Mouse (Mus musculus) kidney, postnatal 0 days (tissue): ENCODE results near the gene Bdh1. TPM values are rescaled to one million over a fixed set of nuclear protein-coding genes. Genes with fewer than 3 reads are reported as not detected.

Experiments used
- ATAC-seq: fragments of 200-750 bp; cut with Nextera tagmentation; replicated peaks from 2 replicates; pipeline ENCODE4 v1.8.0; 2017; ENCODE audit warnings: low read depth, moderate number of reproducible peaks, moderate TSS enrichment, moderate library complexity; ENCODE audit not compliant: low FRiP score
- DNase-seq: peaks from one replicate; pipeline ENCODE4 v3.0.0-alpha.2; 2016; ENCODE audit warnings: low spot score
- H3K27ac ChIP-seq: fragments of 300-500 bp; sonication (generic); 2 replicates; pipeline ENCODE4 v1.5.1; 2014; ENCODE audit warnings: mild to moderate bottlenecking
- H3K27me3 ChIP-seq: fragments of 300-500 bp; sonication (generic); 2 replicates; pipeline ENCODE4 v1.6.1; 2014; ENCODE audit warnings: low read length, mixed read lengths; ENCODE audit not compliant: insufficient read depth
- H3K36me3 ChIP-seq: fragments of 300-500 bp; sonication (generic); 2 replicates; pipeline ENCODE4 v1.6.1; 2014; ENCODE audit warnings: low read length, mixed read lengths; ENCODE audit not compliant: insufficient read depth
- H3K4me1 ChIP-seq: fragments of 300-500 bp; sonication (generic); replicated peaks from 2 replicates; pipeline ENCODE4 v1.6.1; 2014; ENCODE audit warnings: antibody characterized with exemption, low read length, mixed read lengths; ENCODE audit not compliant: insufficient read depth
- H3K4me2 ChIP-seq: fragments of 300-500 bp; sonication (generic); 2 replicates; pipeline ENCODE4 v1.6.1; 2014; ENCODE audit warnings: mild to moderate bottlenecking, low read length, moderate library complexity, mixed read lengths
- H3K4me3 ChIP-seq: fragments of 300-500 bp; sonication (generic); replicated peaks from 2 replicates; pipeline ENCODE4 v1.5.1; 2014; ENCODE audit warnings: low read depth, low read length
- H3K9ac ChIP-seq: fragments of 300-500 bp; sonication (generic); 2 replicates; pipeline ENCODE4 v1.6.1; 2014; ENCODE audit warnings: low read depth, low read length
- H3K9me3 ChIP-seq: fragments of 300-500 bp; sonication (generic); replicated peaks from 2 replicates; pipeline ENCODE4 v1.6.1; 2016; ENCODE audit warnings: low read length, inconsistent platforms, mixed read lengths
- CTCF ChIP-seq: IDR thresholded peaks from 2 replicates; pipeline ENCODE4 v1.5.1; 2016; ENCODE audit warnings: antibody characterized with exemption, low read depth, mild to moderate bottlenecking, moderate library complexity
- WGBS: fragments of 180-500 bp; shearing (Covaris S2); extraction: QIAGEN DNeasy Blood & Tissue Kit; methylation state at CpG from one replicate; pipeline ENCODE4 v1.1.7; 2014; 5-methylcytosine and 5-hydroxymethylcytosine counted together
- polyA plus RNA-seq: library from polyadenylated mRNA; unstranded; fragments of >200 nt; fragmentation: Nextera tagmentation; extraction: Ambion mirVana; gene quantifications from 2 replicates; pipeline ENCODE4 v1.2.1, GENCODE M21; 2015

The Bdh1 gene
- polyA plus RNA-seq, 1 experiment from 2014 or later = 88.8 TPM

DNA sequence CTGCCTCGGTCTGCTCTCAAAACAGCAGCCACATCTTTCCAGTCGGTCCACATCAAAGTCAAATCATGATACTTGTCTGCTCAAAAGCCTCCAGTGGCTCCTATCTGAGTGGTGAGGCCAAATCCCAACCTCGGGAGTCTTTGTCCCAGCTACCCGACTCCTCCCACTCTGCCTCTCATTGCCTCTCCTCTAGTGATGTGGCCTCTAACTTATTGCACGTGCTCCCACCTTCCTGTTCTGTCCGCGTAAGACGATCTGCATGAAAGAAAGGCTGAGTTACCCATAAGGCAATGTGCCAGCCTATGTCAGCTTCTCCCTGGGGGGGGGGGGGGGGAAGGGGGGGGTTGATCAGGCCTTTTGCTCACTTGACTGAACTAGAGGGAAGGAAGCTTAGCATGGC, 20.0 kb upstream of the Bdh1 start:
- no peaks in the 10 kb centered on the region for H3K4me1 ChIP-seq
- no peak for TF ChIP-seq CTCF
- H3K36me3 ChIP-seq = no peaks in the 10 kb centered on the region
- no peaks in the 10 kb centered on the region for H3K27me3 ChIP-seq
- no peaks in the 10 kb centered on the region for H3K9me3 ChIP-seq
- no peak for DNase-seq
- no peak overlapping the region for H3K9ac ChIP-seq
- no peak overlapping the region for H3K4me3 ChIP-seq
- H3K27ac ChIP-seq = no peak overlapping the region
- no peak overlapping the region for H3K4me2 ChIP-seq
- ATAC-seq = no peak
- WGBS = 27% methylated on average over 8 of the region's 8 CpGs

- 82% methylated on average over 4 of the region's 4 CpGs for WGBS
- no peak overlapping the region for H3K4me3 ChIP-seq
- no peaks in the 10 kb centered on the region for H3K4me1 ChIP-seq
Observed at GRCm38 (mm10) chr16:31403971-31404370, 18.1 kb upstream of the Bdh1 start.

DNA sequence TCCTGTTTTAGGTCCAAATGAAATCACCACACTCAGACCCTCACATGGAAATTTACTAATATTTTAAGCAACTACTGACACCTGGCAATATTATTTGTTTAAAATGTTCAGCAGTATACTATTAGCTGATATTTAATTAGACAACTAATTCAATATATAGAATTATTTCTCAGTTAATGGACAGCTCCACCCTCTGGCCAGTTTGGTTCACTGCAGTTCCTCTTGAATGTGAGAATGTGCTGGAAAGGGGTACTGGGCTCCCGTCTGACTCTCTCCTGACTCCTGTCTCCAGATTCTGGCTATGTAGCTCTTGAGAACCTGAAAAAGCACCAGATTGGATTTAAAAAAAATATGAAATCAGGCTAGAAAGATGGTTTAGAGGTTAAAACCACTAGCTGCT, 17.0 kb upstream of the Bdh1 start:
- Histone ChIP-seq H3K9ac (no peak overlapping the region), H3K36me3 (no peaks in the 10 kb centered on the region), H3K4me3 (no peak overlapping the region), H3K4me2 (no peak overlapping the region), H3K9me3 (no peaks in the 10 kb centered on the region), H3K4me1 (no peaks in the 10 kb centered on the region), H3K27me3 (no peaks in the 10 kb centered on the region), H3K27ac (no peak overlapping the region)
- ATAC-seq (no peak), DNase-seq (no peak)
- 59% methylated on average over 1 of the region's 1 CpGs for WGBS
- peak; percentile 57; the same call in 1 of the 2 replicates for TF ChIP-seq CTCF

More at GRCm38 (mm10) chr16:31403971-31404370, 18.1 kb upstream of the Bdh1 start:
- Histone ChIP-seq H3K9me3 (no peaks in the 10 kb centered on the region), H3K9ac (no peak overlapping the region), H3K27ac (no peak overlapping the region), H3K36me3 (no peaks in the 10 kb centered on the region), H3K27me3 (no peaks in the 10 kb centered on the region), H3K4me2 (no peak overlapping the region)
- no peak for TF ChIP-seq CTCF
- ATAC-seq (no peak), DNase-seq (no peak)

DNA sequence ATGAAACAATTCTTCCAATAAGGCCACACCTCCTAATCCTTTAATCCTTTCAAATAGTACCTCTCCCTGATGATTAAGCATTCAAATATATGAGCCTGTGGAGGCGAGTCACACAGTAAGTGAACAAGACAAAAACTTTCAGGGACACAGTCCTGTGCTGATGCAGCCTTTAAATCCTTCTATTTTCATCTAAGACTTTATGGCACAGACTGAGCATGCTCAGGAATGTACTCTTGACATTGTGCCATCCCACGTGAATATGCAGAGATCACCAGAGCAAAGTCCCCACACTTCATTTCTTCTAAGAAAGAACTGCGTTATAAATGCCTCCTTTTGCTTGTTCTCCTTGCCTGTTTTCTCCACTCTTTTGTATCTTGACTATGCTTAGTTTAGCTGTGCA, 14.2 kb upstream of the Bdh1 start:
- no peak overlapping the region for H3K27ac ChIP-seq
- no peak for ATAC-seq
- WGBS = 70% methylated on average over 3 of the region's 3 CpGs

DNA sequence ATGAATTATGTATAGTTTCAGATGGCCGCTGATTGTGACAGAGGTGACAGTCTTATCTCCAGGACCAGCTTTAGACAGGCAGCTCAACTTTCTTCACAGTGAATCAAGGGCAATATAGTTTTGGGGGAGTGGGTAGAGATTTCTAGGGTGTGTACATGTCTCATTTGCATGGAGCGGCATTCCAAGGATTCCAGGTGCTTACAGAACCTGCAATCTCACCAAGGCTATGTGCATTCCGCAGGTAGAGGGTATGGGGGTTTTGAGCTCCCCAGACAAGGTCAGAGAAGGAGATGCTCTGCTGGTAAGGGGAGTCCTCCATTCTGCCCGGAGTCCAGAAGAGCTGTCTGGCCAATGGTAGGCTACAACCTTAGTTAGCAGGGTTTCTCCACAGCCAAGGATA, 11.1 kb upstream of the Bdh1 start:
- Histone ChIP-seq H3K36me3 (no peaks in the 10 kb centered on the region), H3K4me1 (no peaks in the 10 kb centered on the region), H3K4me3 (no peak overlapping the region), H3K9me3 (no peaks in the 10 kb centered on the region), H3K27me3 (no peaks in the 10 kb centered on the region), H3K4me2 (no peak overlapping the region), H3K9ac (no peak overlapping the region), H3K27ac (no peak overlapping the region)
- ATAC-seq (no peak), DNase-seq (no peak)
- TF ChIP-seq CTCF = no peak
- 59% methylated on average over 4 of the region's 4 CpGs for WGBS

More for the DNA sequence above, 14.2 kb upstream of the Bdh1 start:
- no peak overlapping the region for H3K9ac ChIP-seq
- no peaks in the 10 kb centered on the region for H3K27me3 ChIP-seq
- H3K4me1 ChIP-seq = no peaks in the 10 kb centered on the region
- H3K4me3 ChIP-seq = no peak overlapping the region
- TF ChIP-seq CTCF = no peak
- H3K36me3 ChIP-seq = no peaks in the 10 kb centered on the region
- no peaks in the 10 kb centered on the region for H3K9me3 ChIP-seq
- no peak for DNase-seq
- H3K4me2 ChIP-seq = no peak overlapping the region

DNA sequence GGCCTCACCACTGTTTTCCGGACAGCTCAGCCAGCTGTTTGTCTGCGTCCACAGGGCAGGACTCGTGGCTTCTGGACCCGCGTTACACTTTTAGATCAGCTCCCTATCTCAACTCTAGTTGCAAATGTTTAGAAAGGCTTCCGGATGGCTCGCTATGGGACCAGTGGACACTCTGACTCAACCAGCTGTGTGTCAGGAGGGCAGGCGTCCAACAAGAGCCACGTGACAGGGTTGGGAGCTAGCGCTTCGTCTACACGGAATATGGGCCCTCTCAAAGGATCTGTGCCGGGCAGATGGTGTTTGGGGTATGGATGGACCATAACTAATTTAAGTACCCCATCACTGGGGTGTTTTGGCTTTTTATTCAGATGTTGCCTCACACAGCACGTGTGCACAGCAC, 9.8 kb upstream of the Bdh1 start:
- H3K4me1 ChIP-seq = no peaks in the 10 kb centered on the region
- no peaks in the 10 kb centered on the region for H3K36me3 ChIP-seq
- no peak overlapping the region for H3K4me3 ChIP-seq
- H3K27ac ChIP-seq = no peak overlapping the region
- no peaks in the 10 kb centered on the region for H3K27me3 ChIP-seq
- no peak for TF ChIP-seq CTCF
- no peak for DNase-seq
- no peak for ATAC-seq
- no peaks in the 10 kb centered on the region for H3K9me3 ChIP-seq
- H3K4me2 ChIP-seq = no peak overlapping the region
- H3K9ac ChIP-seq = no peak overlapping the region
- WGBS = 77% methylated on average over 14 of the region's 14 CpGs

DNA sequence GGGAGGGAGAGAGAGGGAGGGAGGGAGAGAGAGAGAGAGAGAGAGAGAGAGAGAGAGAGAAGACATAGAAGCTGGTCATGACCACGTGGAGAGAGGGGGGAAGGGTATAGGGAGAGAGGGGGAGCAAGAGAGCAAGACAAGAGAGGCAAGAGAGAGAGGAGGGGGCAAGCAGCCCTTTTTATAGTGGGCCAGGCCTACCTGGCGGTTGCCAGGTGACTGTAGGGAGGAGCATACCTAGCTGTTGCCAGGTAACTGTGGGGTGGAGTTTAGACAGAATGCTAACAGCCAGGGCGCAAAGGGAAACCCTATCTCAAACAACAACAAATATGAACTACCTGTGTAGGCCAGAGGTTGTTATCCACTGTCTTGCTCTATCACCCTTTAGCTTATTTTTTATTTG, 8.3 kb upstream of the Bdh1 start:
- Histone ChIP-seq H3K4me1 (no peaks in the 10 kb centered on the region), H3K27ac (no peak overlapping the region), H3K36me3 (no peaks in the 10 kb centered on the region), H3K4me3 (no peak overlapping the region), H3K4me2 (no peak overlapping the region), H3K9me3 (no peaks in the 10 kb centered on the region), H3K27me3 (no peaks in the 10 kb centered on the region), H3K9ac (no peak overlapping the region)
- no peak for TF ChIP-seq CTCF
- ATAC-seq (no peak), DNase-seq (no peak)
- WGBS = 68% methylated on average over 3 of the region's 3 CpGs
